Mouse (Mus musculus): ENCODE data around the gene Ets1.
A peak's percentile ranks its signal among the peaks of the same experiment; 100 is the strongest.

DNA sequence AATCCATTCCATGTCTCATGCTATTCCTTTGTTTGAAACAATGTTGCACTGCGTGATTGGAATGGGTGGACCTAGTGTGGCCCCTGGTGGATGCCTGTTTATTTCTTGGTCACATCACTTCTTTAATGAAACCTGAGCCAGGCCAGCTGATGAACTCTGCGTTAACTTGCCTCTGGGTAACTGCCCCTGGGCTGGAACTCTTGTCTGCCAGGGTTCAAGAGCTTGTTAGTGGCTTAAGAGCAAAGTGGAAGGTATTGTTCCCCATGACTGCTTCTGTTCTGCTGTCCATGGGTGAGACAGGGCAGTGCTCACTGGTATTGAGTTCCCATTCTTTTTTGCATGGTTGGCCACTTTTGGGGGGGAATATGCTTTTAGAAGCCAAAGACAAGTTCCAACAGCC is 85.1 kb downstream of the Ets1 start:
- peak; percentile 55 for TF ChIP-seq SMC3 (IDR thresholded peaks at IDR 0.05; ENCODE audit: low read depth, low read length)
- no peak for TF ChIP-seq POLR2A (IDR thresholded peaks at IDR 0.05; ENCODE audit: low read depth, low read length)
- TF ChIP-seq CHD1 (IDR thresholded peaks at IDR 0.05; ENCODE audit: low read depth, low read length) = no peak
- TF ChIP-seq CTCF (conservative IDR thresholded peaks at IDR 0.05 in 1 of 2, IDR thresholded peaks at IDR 0.05 in 1 of 2; ENCODE audit: low read depth in 2 of 2, low read length in 2 of 2) = peak in 1 of 2 experiments; percentile 59; a peak in 2 of 4 replicates
- no peak for TF ChIP-seq ETS1 (conservative IDR thresholded peaks at IDR 0.05; ENCODE audit: low read depth, low read length)
- TF ChIP-seq TCF12 (IDR thresholded peaks at IDR 0.05; ENCODE audit: low read depth, low read length) = no peak
- TF ChIP-seq ZMIZ1 (IDR thresholded peaks at IDR 0.05; ENCODE audit: low read depth, low read length) = no peak
- TF ChIP-seq MXI1 (IDR thresholded peaks at IDR 0.05; ENCODE audit: low read depth, low read length) = no peak
- TF ChIP-seq MAX (IDR thresholded peaks at IDR 0.05; ENCODE audit: low read length) = no peak
- no peak for TF ChIP-seq RCOR1 (conservative IDR thresholded peaks at IDR 0.05; ENCODE audit: low read depth, low read length)
- TF ChIP-seq UBTF (IDR thresholded peaks at IDR 0.05; ENCODE audit: low read depth, low read length) = no peak
- no peak for TF ChIP-seq ELF1 (IDR thresholded peaks at IDR 0.05; ENCODE audit: low read depth, low read length)

Data from CH12.LX (cell line).